Mouse (Mus musculus): ENCODE results near the gene Fbxl17. TPM values are rescaled to one million over a fixed set of nuclear protein-coding genes. Genes with fewer than 3 reads are reported as not detected.
A peak's percentile ranks its signal among the peaks of the same experiment; 100 is the strongest.

Fbxl17 gene
- total RNA-seq, 2 experiments from 2014 or later = 32.5 to 33.9 TPM

DNA sequence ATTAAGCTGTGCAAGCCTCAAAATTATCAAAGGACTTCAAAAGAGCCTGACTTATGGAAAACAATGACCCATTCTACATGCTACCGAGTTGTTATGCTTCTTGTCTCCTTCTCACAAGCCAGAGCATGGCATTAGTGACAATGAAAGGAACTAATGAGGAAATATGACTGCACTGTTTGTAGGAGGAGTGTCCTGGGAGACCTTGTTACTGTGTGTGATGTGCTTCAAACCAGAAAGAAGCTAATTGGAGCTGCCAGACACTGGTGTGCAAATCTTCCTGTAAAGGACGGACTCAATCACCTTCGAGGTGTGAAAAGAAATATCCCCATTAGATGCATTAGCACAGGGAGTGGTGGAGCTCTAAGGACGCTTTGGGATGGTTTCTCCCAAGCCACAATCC lies 270.7 kb downstream of the Fbxl17 start:
- intact Hi-C loops (cut with DNase I) = no loop called here

DNA sequence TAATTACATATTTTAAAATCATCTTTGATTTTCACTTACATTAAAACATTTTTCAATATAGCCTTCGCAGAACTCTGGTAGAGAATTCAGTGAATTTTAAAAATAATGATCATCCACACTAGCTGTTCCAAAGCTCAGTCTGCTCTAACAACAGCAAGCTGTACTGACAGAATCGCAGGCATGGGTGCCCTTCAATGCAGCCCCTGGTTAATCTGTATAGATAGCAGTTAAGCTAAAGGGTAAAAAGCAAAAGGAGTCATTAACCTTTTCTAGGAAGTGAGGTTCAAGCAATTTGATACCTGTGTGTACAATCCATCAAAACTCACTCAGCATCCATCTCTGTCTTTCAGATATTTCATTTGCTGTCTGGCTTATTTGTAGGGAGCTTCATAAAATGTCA lies 273.4 kb downstream of the Fbxl17 start:
- intact Hi-C loops (cut with DNase I) = no loop called here
- DNase-seq = no peak

More for the DNA sequence above, 270.7 kb downstream of the Fbxl17 start:
- no peak for DNase-seq

DNA sequence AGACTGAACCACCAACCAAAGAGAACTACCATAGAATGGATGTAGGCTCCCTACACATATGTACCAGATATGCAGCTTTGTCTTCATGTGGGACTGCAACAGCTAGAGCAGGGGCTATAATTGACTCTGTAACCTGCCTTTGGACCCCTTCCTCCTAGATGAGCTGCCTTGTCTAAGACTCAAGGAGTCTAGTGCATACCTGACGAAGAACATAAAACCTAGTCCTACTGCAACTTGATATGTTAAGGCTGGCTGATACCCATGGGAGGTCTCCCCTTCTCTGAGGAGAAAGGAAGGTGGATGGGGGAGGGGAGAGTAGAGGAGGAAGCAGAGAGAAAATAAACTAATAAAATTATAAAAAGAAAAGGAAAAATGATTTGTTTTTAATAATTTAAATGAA lies 273.9 kb downstream of the Fbxl17 start:
- no peak for DNase-seq
- intact Hi-C loops (cut with DNase I) = no loop called here

- intact Hi-C loops (cut with DNase I) = no loop called here
- DNase-seq = no peak
These were observed 276.1 kb downstream of the Fbxl17 start for GRCm38 (mm10) chr17:63223675-63224074.

- intact Hi-C loops (cut with DNase I) = no loop called here
- DNase-seq = no peak
These were observed 278.2 kb downstream of the Fbxl17 start for GRCm38 (mm10) chr17:63221632-63222031.

- intact Hi-C loops (cut with DNase I) = no loop called here
- no peak for DNase-seq
These were observed 279.0 kb downstream of the Fbxl17 start for GRCm38 (mm10) chr17:63220821-63221220.

DNA sequence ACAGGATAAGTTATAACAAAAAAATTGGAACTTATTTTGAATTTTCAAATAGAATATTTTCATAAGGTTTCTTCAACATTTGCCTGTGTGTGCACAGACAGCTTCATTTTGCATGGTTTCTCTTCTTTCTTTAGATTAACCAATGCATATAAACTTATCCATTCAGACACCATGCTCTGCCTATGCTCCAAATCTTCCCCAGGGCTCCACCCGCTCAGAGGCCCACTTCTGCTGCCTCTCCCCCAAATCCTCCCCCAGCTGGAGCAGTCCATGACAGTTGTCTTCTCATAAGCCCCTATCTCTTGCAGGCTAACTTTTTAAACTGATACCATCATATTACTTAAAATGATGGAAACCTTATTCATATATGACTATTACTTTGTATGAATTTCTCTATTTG lies 282.8 kb downstream of the Fbxl17 start:
- intact Hi-C loops (cut with DNase I) = no loop called here
- no peak for DNase-seq

DNA sequence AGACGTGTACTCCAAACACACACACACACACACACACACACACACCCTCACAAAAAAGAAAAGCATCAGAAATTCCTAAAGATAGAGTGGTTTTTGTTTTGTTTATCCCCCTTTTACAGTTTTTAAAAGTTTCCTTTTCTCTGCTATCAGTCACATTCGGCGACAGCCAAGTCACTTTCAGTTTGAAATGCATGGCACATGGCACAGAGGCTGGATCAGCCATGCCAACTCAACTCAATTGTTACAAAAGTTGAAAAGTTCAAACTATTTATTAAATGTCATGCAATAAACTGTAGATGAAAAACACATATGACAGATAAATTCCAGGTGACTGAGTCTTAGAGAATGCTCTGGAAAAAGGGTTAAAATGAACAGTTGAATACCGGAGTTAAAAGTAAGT lies 287.8 kb downstream of the Fbxl17 start:
- intact Hi-C loops (cut with DNase I) = no loop called here
- no peak for DNase-seq

DNA sequence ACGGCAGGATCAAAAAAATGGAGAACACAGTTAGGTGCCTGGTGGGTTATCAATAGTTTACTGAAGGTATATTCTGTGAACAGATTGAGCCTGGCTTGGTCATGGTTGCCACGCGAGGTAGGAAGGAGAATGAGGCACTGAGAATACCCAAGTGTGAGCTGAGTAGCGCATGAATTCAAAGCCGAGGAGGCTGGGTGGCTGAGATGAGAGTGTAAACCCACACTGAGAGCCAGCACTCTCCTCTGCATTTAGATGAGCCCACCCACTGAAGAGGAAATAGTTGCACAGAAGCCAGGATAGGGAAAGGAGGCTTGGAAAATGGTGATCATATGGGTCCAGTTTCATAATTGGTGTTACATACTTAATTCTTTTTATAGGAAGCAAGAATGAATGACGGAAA lies 290.7 kb downstream of the Fbxl17 start:
- intact Hi-C loops (cut with DNase I) = no loop called here
- DNase-seq = no peak

DNA sequence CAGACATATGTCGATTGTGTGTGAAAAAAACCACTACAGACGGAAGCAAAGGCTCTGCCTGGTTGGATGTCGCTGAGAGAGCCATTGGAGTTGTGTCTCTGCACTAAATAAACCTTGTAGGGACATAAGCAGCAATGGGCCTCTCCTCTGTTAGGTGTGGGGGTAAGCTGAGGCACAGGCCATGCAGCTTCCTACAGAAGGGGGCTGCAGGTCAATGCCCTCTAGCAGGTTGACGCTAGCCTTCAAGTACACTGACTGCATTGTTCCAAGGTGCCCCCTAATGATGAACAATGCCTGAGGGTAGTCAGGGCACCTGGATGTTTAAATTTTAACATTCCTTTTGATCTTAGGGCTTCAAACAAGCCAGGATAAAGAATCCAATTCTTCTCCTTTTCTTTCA lies 291.5 kb downstream of the Fbxl17 start:
- intact Hi-C loops (cut with DNase I) = no loop called here
- DNase-seq = no peak

- no peak for DNase-seq
- intact Hi-C loops (cut with DNase I) = no loop called here
These were observed 292.1 kb downstream of the Fbxl17 start for GRCm38 (mm10) chr17:63207714-63208113.

GRCm38 (mm10) chr17:63205316-63205715 lies 294.5 kb downstream of the Fbxl17 start:
- intact Hi-C loops (cut with DNase I) = no loop called here
- no peak for DNase-seq

DNA sequence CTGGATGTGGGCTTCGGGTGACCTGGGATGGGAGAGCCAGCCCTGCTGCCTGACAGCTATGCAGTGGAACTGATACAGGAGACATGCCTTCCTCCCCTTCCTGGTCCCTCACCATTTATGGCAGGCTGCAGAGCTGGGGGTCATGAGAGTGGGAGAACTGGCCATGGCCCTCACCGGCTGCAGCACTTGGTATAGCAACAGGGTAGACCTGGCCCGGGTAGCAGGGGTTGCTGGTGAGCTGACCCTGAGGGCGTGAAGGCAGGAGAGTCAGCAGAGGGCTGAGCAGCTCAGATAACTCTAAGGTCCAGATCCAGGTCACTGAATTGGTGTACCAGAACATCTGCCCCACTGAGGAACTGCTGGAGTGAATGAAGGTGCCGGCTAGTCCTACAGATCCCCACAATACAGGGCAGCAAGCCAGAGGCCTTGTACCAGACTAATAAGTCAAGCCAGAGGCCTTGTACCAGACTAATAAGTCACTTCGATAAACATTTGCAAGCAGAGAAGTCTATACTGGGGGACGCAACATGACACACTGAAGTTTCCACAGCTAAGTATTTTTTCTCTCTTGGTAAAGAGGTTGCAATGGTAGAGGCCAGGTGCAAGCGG lies 296.1 kb downstream of the Fbxl17 start:
- intact Hi-C loops (cut with DNase I) = no loop called here
- no peak for DNase-seq

GRCm38 (mm10) chr17:63198703-63199102 lies 301.1 kb downstream of the Fbxl17 start:
- DNase-seq = no peak
- intact Hi-C loops (cut with DNase I) = no loop called here

DNA sequence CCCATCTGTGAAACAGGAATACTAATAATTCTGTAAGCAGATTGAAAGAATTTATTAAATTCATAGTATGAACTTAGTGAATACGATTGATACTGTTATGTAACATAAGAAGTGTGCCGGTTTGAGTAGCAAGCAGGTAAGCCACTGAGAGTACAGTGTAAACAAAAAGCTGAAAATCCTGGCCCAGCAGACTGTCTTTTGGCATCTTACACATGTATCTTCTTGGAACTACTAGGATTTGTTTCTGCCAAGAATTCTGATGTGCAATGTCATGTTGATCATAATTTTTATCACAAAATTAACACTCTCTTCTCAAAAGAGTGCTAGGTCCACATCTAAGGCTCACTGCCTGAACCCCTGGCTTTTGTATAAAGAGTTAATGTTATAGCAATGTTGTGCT lies 304.3 kb downstream of the Fbxl17 start:
- intact Hi-C loops (cut with DNase I) = no loop called here
- DNase-seq = no peak

- intact Hi-C loops (cut with DNase I) = no loop called here
- DNase-seq = no peak
These were observed 306.6 kb downstream of the Fbxl17 start for GRCm38 (mm10) chr17:63193196-63193595.

- intact Hi-C loops (cut with DNase I) = no loop called here
- DNase-seq = peak; percentile 18 to 19
These were observed 308.5 kb downstream of the Fbxl17 start for GRCm38 (mm10) chr17:63191345-63191744.

- no peak for DNase-seq
- intact Hi-C loops (cut with DNase I) = no loop called here
These were observed 310.5 kb downstream of the Fbxl17 start for GRCm38 (mm10) chr17:63189274-63189673.

DNA sequence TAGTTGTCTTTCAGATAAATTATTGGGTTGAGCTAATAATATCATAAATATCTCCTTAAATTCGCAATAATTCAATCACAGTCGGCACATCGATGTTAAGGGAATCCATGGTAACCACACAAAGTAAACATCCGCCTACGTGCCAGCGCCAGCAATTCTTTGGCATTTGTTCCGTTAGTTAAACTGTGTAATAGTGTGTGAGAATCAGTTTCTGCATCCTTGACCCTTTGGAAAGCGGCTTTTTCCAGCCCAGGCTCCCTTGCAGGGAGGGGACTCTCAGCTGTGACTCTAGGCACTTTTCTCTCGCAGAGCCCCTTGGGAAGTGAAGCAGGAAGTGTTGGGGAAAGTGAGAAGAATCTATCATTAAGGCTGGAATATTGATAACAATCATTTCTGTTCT lies 314.3 kb downstream of the Fbxl17 start:
- intact Hi-C loops (cut with DNase I) = no loop called here
- DNase-seq = peak; percentile 34 to 36

DNA sequence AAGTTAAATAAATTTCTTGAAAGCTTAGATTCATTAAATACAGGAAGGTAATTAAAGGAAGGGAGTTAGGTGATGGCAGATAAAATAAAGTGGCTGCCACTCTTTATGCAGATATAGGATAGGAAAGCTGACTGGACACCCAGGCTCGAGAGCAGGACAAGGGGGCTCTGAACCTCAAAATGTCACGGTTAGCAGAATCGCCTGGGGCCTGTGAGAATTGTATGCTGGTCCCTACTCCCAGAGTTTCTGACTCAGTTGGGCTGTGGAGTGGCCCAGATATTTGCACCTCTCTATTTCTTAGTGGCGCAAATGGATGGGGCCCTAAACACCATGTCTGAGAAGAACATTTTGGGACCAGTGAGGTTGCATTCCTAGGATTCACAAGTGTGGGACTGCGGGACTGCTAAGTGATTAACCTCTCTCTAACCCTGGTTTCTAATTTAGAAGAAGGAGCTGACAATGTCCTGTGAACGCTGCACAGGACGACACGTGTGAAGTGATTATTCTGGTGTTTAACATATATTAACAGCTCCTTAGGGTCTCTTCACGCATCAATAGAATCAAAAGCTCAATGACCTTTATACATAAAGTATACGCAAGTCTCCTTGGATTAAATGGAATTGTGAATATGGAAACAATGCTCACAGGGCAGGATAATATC lies 314.8 kb downstream of the Fbxl17 start:
- intact Hi-C loops (cut with DNase I) = no loop called here

DNA sequence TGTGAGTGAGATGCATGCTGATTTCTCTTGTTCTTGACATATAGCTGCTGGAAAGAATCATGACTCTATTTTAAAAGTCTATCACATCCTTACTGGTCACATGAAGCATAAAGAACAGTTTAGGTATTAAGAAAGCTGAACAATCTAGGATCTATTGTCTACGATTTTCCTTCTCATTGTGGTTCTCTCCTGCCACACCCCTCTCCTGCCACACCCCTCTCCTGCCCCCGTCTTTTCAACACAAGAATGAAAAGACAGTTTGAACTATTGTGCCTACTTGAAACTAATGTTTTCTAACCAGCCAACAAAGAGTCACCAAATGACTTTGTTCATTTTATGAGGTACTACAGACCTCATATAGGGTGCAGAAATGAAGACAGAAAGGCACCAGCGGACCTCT lies 316.4 kb downstream of the Fbxl17 start:
- intact Hi-C loops (cut with DNase I) = no loop called here
- DNase-seq = no peak

More for the DNA sequence above, 314.8 kb downstream of the Fbxl17 start:
- DNase-seq = no peak

- intact Hi-C loops (cut with DNase I) = no loop called here
- no peak for DNase-seq
These were observed 318.2 kb downstream of the Fbxl17 start for GRCm38 (mm10) chr17:63181661-63182060.

DNA sequence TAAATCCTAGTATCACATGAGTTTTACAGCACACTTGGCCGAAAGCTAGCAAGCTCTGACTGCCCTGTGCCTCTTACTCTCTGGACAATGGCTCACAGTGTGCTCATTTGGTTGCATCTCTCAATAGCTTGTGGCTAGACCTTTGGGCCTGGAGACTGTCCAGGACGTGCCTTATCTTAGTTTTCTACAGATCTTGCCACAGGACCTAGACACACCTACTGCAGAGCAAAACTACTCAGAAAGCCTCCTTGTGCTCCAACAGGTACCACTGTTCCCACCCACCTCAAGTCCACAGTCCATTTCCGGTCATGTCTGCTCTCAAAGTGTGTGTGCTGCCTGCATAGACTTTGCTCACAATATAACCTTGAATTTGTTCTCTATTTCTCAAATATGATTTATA lies 319.8 kb downstream of the Fbxl17 start:
- intact Hi-C loops (cut with DNase I) = no loop called here
- DNase-seq = no peak
